Mouse (Mus musculus) right cerebral cortex, adult 2 months (tissue): ENCODE measurements around the gene Stxbp4.
A peak's percentile ranks its signal among the peaks of the same experiment; 100 is the strongest.

Experiments
- DNase-seq, 2 experiments: peaks; one replicate each; pipeline ENCODE4 v3.0.0; 2021 to 2022; ENCODE audit warnings: low spot score in 2 of 2

The Stxbp4 gene

DNA sequence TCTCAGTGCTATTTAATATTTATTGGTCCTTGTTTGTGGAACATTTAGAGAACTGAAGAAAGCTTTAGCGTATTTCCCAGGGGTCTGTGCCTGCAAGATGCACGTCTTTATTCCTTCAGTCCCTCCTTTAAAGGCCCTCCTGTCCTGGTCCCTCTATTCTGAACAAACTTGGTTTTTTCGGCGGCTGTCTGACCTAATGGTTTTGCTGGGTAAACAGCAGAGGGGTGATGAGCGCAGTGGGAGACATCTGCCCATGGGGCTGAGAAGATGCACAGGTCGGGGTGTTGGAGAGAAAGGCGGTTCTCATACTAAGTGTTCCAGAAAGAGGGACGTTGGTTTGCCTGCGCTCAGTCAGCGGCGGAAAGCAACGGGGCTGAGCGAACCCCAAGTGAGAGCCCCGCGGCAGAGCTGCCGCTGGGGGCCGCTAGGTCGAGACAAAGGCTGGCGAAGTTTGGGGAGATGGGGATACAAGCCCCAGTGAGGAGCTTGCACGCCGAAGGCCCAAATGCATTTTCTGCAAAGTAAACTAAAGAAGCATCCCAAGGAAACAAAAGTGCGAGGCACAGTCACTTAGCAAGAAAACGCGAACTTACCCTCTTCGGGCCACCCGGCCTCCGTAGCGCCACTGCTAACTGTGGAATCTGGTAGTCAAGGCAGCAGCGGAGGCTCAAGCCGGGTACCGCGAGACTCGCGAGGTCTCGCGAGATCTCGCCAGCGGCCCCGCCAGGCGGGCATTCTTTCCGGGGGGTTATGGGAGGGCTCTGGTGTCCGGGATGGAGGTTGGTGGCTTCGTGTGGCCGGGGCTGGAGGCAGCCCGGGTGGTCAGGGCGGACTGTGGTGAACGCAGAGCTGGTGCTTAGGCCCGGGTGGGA, at the start of gene Stxbp4, which contains the start of gene Cox11:
Stxbp4 (minus strand) TSS at position 645 of the 872 bp plus-strand sequence.
Cox11 (plus strand) TSS at position 734 of the 872 bp plus-strand sequence.
- peak; percentile 96 to 97 for DNase-seq

GRCm38 (mm10) chr11:90687040-90687439, 49.2 kb upstream of the Stxbp4 start:
- no peak for DNase-seq

- no peak for DNase-seq
Observed at GRCm38 (mm10) chr11:90686287-90687025, 48.6 kb upstream of the Stxbp4 start.

DNA sequence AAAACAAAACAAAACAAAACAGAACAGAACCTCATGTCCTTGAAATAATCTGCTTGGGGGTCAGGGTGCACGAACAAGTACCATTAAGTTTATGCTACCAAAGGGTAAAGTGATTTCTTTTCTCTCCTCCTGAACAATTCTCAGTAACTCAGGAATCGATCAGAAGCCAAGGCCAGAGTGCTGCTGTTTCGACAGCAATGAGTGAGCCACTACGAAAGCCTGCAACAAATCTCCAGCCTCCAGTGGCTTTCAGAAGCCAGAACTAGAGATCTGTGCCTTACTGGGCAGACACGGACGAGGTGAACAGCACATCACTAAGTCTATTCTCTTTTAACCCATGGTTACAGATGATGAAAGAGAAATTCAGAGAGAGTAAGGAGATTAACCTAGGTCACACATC, 47.3 kb upstream of the Stxbp4 start:
- no peak for DNase-seq

- no peak for DNase-seq
Observed at GRCm38 (mm10) chr11:90684765-90685164, 46.9 kb upstream of the Stxbp4 start.

DNA sequence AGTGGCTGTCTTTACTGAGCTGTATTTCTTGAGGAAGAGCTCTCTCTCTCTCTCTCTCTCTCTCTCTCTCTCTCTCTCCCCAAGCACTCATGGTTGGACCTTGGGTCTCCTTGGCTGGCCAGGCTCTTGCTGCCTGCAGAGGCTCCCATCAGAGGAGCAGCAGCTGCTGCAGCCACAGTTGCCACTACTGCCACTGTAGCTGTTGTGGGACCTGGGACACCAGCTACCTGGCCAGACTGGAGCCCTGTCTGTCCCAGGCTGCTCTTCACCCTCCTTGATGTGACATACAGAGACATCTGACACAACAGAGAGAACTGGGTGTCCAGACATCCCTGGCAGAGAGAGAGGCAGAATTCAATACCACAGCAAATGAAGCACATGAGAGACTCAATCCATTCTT, 43.3 kb upstream of the Stxbp4 start:
- no peak for DNase-seq

- no peak for DNase-seq
Observed at GRCm38 (mm10) chr11:90678582-90678981, 40.7 kb upstream of the Stxbp4 start.

- peak; percentile 56 for DNase-seq
Observed at GRCm38 (mm10) chr11:90677771-90678288, 39.9 kb upstream of the Stxbp4 start.

GRCm38 (mm10) chr11:90677027-90677426, 39.1 kb upstream of the Stxbp4 start:
- DNase-seq: no peak

DNA sequence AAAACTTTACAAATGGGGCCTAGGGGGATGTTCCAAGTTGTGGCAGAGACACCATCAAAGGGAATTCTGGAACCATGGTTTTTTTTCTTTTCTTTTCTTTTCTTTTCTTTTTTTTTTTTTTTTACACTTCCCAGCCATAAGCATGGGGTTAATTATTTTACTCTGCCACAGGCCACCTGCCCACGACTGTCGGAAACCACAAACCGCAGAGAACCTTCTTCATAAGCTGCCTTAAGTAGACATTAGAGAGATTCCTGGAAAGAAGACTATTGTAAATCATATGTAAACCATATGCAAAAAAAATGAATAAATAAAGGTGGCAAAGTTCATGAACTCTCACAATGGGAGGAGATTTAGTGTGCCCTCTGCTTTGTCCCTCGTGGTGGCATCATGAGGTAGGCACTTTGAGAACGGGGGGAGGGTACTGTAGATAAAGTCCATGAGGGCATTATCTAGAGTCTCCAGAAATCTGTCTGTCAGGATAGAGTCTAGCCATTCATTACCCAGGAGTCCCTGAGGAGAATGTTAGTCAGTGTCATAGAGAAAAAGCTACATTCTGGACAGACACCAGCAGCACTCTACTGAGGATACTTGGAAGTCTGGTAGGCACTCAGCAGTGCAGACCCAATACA, 37.7 kb upstream of the Stxbp4 start:
- DNase-seq: no peak

GRCm38 (mm10) chr11:90667325-90667724, 29.4 kb upstream of the Stxbp4 start:
- DNase-seq: no peak

DNA sequence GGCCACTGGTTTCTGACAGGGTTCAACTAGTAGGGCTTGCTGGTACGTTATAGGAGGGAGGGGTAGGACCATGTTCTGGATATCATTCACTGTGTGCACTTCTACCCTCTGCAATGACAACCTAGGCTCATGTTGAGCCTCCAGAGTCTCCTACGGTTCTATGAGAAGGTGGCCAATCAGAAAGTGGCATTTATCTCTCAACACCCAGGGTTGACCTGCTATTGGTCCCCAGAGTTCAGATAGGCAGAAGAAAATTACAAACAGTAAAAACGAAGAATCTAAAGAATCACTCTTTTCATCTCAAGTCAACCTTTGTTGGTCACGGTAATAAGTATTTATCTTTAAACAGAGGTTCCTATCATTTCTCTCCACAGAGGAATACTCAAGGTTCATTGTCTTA, 29.0 kb upstream of the Stxbp4 start:
- no peak for DNase-seq

GRCm38 (mm10) chr11:90666144-90666757, 28.4 kb upstream of the Stxbp4 start:
- DNase-seq: no peak

DNA sequence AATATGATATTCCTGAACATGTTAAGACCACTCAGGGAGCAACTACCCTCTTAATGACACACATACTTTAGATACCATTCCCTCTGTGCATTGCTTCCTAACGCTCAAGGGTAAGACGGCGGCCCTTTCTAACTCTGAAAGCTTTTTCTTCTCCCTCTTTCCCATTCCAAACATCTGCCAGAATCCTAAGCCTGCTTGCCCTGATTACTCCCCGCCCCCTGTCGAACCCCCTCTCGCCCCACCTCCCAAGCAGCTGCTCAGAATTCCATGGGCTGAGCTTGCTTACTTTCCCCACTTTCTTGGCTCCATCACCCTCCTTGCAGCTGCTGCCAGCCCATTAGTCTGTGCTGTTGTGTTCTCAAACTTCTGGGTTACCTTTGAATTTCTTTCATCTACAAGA, 27.3 kb upstream of the Stxbp4 start:
- no peak for DNase-seq

- DNase-seq: no peak
Observed at GRCm38 (mm10) chr11:90664345-90664986, 26.6 kb upstream of the Stxbp4 start.

DNA sequence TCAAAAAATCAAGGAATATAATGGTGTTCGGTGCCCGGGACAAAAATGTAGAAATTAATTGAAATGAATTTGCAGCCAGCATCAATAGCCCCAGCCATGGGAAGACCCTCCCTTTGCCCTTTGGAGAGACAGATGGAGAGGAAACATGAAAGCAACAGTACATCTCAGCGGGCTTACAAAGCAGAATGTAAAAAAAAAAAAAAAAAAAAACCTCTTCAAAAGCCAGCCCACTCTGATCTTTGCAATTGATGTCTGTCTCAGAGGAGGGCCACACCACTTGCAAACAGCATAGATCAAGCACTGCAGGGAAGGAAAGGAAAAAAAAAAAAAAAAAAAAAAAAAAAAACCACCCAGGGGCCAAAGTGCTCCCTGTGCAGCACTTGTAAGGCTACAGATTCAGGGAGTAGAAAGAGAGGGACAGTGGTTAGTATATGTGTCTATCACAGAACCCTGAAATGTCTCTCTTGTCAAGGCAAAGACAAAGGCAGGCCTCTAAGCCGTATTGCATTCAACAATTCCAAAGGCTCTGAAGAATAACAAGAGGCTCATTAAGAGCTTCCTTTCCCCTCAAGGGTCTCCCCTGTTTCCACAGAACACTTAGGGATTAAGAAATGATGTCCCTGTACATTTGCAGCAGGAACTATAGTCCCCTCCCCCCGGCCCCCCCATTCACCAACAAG, 25.9 kb upstream of the Stxbp4 start:
- DNase-seq: no peak

DNA sequence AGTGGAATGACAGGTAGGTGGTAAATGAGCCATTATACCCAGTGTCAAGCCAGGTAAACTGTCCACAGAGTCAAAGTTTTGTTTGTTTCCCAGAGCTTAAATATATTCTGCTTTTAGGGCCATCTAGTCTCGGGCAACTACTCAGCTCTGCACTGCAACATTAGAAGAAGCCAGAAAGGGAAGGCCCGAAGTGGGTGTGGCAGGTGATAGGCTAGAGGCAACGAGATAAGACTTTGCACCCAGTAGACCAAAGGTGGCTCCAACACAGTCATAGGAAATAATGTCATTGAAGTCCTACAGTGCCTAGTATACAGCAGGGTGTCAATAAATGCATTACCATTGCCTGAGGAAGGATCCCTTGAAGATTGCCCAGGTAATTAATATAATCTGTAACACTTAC, 25.2 kb upstream of the Stxbp4 start:
- no peak for DNase-seq

GRCm38 (mm10) chr11:90660662-90661061, 22.8 kb upstream of the Stxbp4 start:
- DNase-seq: no peak

GRCm38 (mm10) chr11:90657527-90657926, 19.6 kb upstream of the Stxbp4 start:
- no peak for DNase-seq

GRCm38 (mm10) chr11:90652603-90653002, 14.7 kb upstream of the Stxbp4 start:
- DNase-seq: no peak
